Mouse (Mus musculus): ENCODE data around the gene Lhb. TPM values are rescaled to one million over a fixed set of nuclear protein-coding genes. Genes with fewer than 3 reads are reported as not detected.
A peak's percentile ranks its signal among the peaks of the same experiment; 100 is the strongest.

Lhb gene
- polyA plus RNA-seq, 1 experiment from 2014 or later: not detected

GRCm38 (mm10) chr7:45470869-45471268 is 50.2 kb downstream of the Lhb start:
- Histone ChIP-seq H3K4me2 (replicated peaks; ENCODE audit: low read depth) (no peak overlapping the region), H3K4me1 (replicated peaks; ENCODE audit: control insufficient read depth, insufficient read depth, low read length) (0 out of 2 replicates have a peak, but pooled peaks cover 2% of the 10 kb centered on the region), H3K4me3 (ENCODE audit: low read depth, low read length) (no peak overlapping the region), H3K27ac (ENCODE audit: low read depth, low read length) (no peak overlapping the region), H3K9ac (ENCODE audit: low read depth, low read length) (no peak overlapping the region), H3K9me3 (ENCODE audit: control insufficient read depth) (no peaks in the 10 kb centered on the region), H3K27me3 (replicated peaks; ENCODE audit: control insufficient read depth, insufficient read depth, low read length) (no peaks in the 10 kb centered on the region), H3K36me3 (ENCODE audit: control insufficient read depth, insufficient read depth) (no peaks in the 10 kb centered on the region)
- 6% methylated on average over 3 of the region's 3 CpGs for WGBS
- peak; percentile 89 for TF ChIP-seq CTCF (IDR thresholded peaks at IDR 0.05; ENCODE audit: low read depth)
- no peak for ATAC-seq

Small RNAs within 50 kb of the gene (microRNA-seq; reads per million reads assigned to microRNA genes)
- gene Gm22133: not detected

Other genes starting within 250 kb of the Lhb start
- gene Gfy, start 241.3 kb upstream of the Lhb start, polyA plus RNA-seq (2015; fragmentation: Nextera tagmentation; extraction: Ambion mirVana): not detected in 2 replicates
- not detected in 2 replicates for gene Pth2, start 239.8 kb upstream of the Lhb start, polyA plus RNA-seq (2015; fragmentation: Nextera tagmentation; extraction: Ambion mirVana)
- 0.07 TPM in 1 of 2 replicates, not detected in the other for gene Ccdc155, start 215.9 kb upstream of the Lhb start, polyA plus RNA-seq (2015; fragmentation: Nextera tagmentation; extraction: Ambion mirVana)
- gene Dkkl1, start 208.7 kb upstream of the Lhb start, polyA plus RNA-seq (2015; fragmentation: Nextera tagmentation; extraction: Ambion mirVana): 0.47 and 0.55 TPM in 2 replicates
- gene Tead2, start 205.1 kb upstream of the Lhb start, polyA plus RNA-seq (2015; fragmentation: Nextera tagmentation; extraction: Ambion mirVana): 18.7 and 20.8 TPM in 2 replicates
- gene Cd37, start 181.7 kb upstream of the Lhb start, polyA plus RNA-seq (2015; fragmentation: Nextera tagmentation; extraction: Ambion mirVana): 1.6 and 2.3 TPM in 2 replicates
- gene Slc6a16, start 179.7 kb upstream of the Lhb start, polyA plus RNA-seq (2015; fragmentation: Nextera tagmentation; extraction: Ambion mirVana): not detected in 2 replicates
- not detected in 2 replicates for gene Slc6a21, start 143.3 kb upstream of the Lhb start, polyA plus RNA-seq (2015; fragmentation: Nextera tagmentation; extraction: Ambion mirVana)
- gene Trpm4, start 87.0 kb upstream of the Lhb start, polyA plus RNA-seq (2015; fragmentation: Nextera tagmentation; extraction: Ambion mirVana): 49.4 and 55.1 TPM in 2 replicates
- 0.76 and 0.88 TPM in 2 replicates for gene Hrc, start 85.5 kb upstream of the Lhb start, polyA plus RNA-seq (2015; fragmentation: Nextera tagmentation; extraction: Ambion mirVana)
- 24.5 and 24.8 TPM in 2 replicates for gene Ppfia3, start 53.8 kb upstream of the Lhb start, polyA plus RNA-seq (2015; fragmentation: Nextera tagmentation; extraction: Ambion mirVana)
- gene Lin7b, start 50.2 kb upstream of the Lhb start, polyA plus RNA-seq (2015; fragmentation: Nextera tagmentation; extraction: Ambion mirVana): 3.4 TPM in 2 replicates
- gene Snrnp70, start 25.1 kb upstream of the Lhb start, polyA plus RNA-seq (2015; fragmentation: Nextera tagmentation; extraction: Ambion mirVana): 81.3 and 85.5 TPM in 2 replicates
- 0.07 and 0.08 TPM in 2 replicates for gene Kcna7, start 15.2 kb upstream of the Lhb start, polyA plus RNA-seq (2015; fragmentation: Nextera tagmentation; extraction: Ambion mirVana)
- 2.0 TPM in 2 replicates for gene Ntf5, start 7.1 kb upstream of the Lhb start, polyA plus RNA-seq (2015; fragmentation: Nextera tagmentation; extraction: Ambion mirVana)
- 10.4 and 10.6 TPM in 2 replicates for gene Gys1, start 14.0 kb downstream of the Lhb start, polyA plus RNA-seq (2015; fragmentation: Nextera tagmentation; extraction: Ambion mirVana)
- 35.6 and 38.6 TPM in 2 replicates for gene Ruvbl2, start 17.3 kb downstream of the Lhb start, polyA plus RNA-seq (2015; fragmentation: Nextera tagmentation; extraction: Ambion mirVana)
- 13,232 and 14,059 TPM in 2 replicates for gene Ftl1, start 39.1 kb downstream of the Lhb start, polyA plus RNA-seq (2015; fragmentation: Nextera tagmentation; extraction: Ambion mirVana)
- 173 and 180 TPM in 2 replicates for gene Bax, start 46.1 kb downstream of the Lhb start, polyA plus RNA-seq (2015; fragmentation: Nextera tagmentation; extraction: Ambion mirVana)
- gene Tulp2, start 61.1 kb downstream of the Lhb start, polyA plus RNA-seq (2015; fragmentation: Nextera tagmentation; extraction: Ambion mirVana): 0.65 and 0.78 TPM in 2 replicates
- not detected in 2 replicates for gene Gm45808, start 66.0 kb downstream of the Lhb start, polyA plus RNA-seq (2015; fragmentation: Nextera tagmentation; extraction: Ambion mirVana)
- gene Dhdh, start 68.0 kb downstream of the Lhb start, polyA plus RNA-seq (2015; fragmentation: Nextera tagmentation; extraction: Ambion mirVana): 1.1 and 1.2 TPM in 2 replicates
- 199 and 218 TPM in 2 replicates for gene Nucb1, start 89.6 kb downstream of the Lhb start, polyA plus RNA-seq (2015; fragmentation: Nextera tagmentation; extraction: Ambion mirVana)
- gene Ppp1r15a, start 105.4 kb downstream of the Lhb start, polyA plus RNA-seq (2015; fragmentation: Nextera tagmentation; extraction: Ambion mirVana): 7.4 and 9.0 TPM in 2 replicates
- 0.80 and 1.6 TPM in 2 replicates for gene Plekha4, start 105.5 kb downstream of the Lhb start, polyA plus RNA-seq (2015; fragmentation: Nextera tagmentation; extraction: Ambion mirVana)
- gene Hsd17b14, start 134.1 kb downstream of the Lhb start, polyA plus RNA-seq (2015; fragmentation: Nextera tagmentation; extraction: Ambion mirVana): 0.73 and 1.2 TPM in 2 replicates
- gene Bcat2, start 149.3 kb downstream of the Lhb start, polyA plus RNA-seq (2015; fragmentation: Nextera tagmentation; extraction: Ambion mirVana): 17.7 and 18.6 TPM in 2 replicates
- not detected in 2 replicates for gene Fgf21, start 194.7 kb downstream of the Lhb start, polyA plus RNA-seq (2015; fragmentation: Nextera tagmentation; extraction: Ambion mirVana)
- gene Fut1, start 196.5 kb downstream of the Lhb start, polyA plus RNA-seq (2015; fragmentation: Nextera tagmentation; extraction: Ambion mirVana): 0.05 and 0.23 TPM in 2 replicates
- 0.08 TPM in 2 replicates for gene Izumo1, start 201.0 kb downstream of the Lhb start, polyA plus RNA-seq (2015; fragmentation: Nextera tagmentation; extraction: Ambion mirVana)
- 5.7 and 6.1 TPM in 2 replicates for gene Rasip1, start 206.7 kb downstream of the Lhb start, polyA plus RNA-seq (2015; fragmentation: Nextera tagmentation; extraction: Ambion mirVana)
- 2.8 and 3.7 TPM in 2 replicates for gene Mamstr, start 219.2 kb downstream of the Lhb start, polyA plus RNA-seq (2015; fragmentation: Nextera tagmentation; extraction: Ambion mirVana)
- 2.9 and 3.6 TPM in 2 replicates for gene Fut2, start 245.6 kb downstream of the Lhb start, polyA plus RNA-seq (2015; fragmentation: Nextera tagmentation; extraction: Ambion mirVana)